Mouse (Mus musculus) forebrain, embryonic 10.5 days (tissue): ENCODE results near the gene Polh. TPM values are rescaled to one million over a fixed set of nuclear protein-coding genes. Genes with fewer than 3 reads are reported as not detected.
A peak's percentile ranks its signal among the peaks of the same experiment; 100 is the strongest.

Experiments used
- microRNA counts: library from miRNA; unstranded; fragments of <30 nt; microRNA quantifications from one replicate; lab custom pipeline; 2017
- microRNA-seq: library from miRNA; unstranded; fragments of <30 nt; microRNA quantifications from one replicate; pipeline ENCODE4, GENCODE M21; 2017
- polyA plus RNA-seq: library from polyadenylated mRNA; unstranded; fragments of >200 nt; fragmentation: Nextera tagmentation; extraction: Ambion mirVana; gene quantifications from 2 replicates; pipeline ENCODE4 v1.2.1, GENCODE M21; 2016

Gene Polh
- polyA plus RNA-seq, 1 experiment from 2014 or later = 14.5 TPM

MicroRNA genes within 50 kb of the gene (microRNA counts, 519-probe panel; counts per million panel counts)
- microRNA mmu-miR-693-3p (lab: Ali Mortazavi, UCI) (341 counts per million, percentile 65 among the panel's probes with 10 or more counts), microRNA mmu-miR-693-5p (lab: Ali Mortazavi, UCI) (341 counts per million, percentile 65 among the panel's probes with 10 or more counts)

Small RNAs within 50 kb of the gene (microRNA-seq; reads per million reads assigned to microRNA genes)
- gene Mir693 = 1.8 reads per million

Other genes with a start within 250 kb of the Polh start
- gene Vegfa, start 170.3 kb downstream of the Polh start, polyA plus RNA-seq = 2.4 and 2.5 TPM in 2 replicates
- gene Mrps18a, start 91.7 kb downstream of the Polh start, polyA plus RNA-seq = 152 and 154 TPM in 2 replicates
- 8.9 and 11.3 TPM in 2 replicates for gene Rsph9, start 58.4 kb downstream of the Polh start, polyA plus RNA-seq
- 36.3 and 36.8 TPM in 2 replicates for gene Mad2l1bp, start 49.1 kb downstream of the Polh start, polyA plus RNA-seq
- gene Gtpbp2, start 41.6 kb downstream of the Polh start, polyA plus RNA-seq = 29.8 and 30.0 TPM in 2 replicates
- gene Xpo5, start 137 bp upstream of the Polh start, polyA plus RNA-seq = 79.7 and 80.4 TPM in 2 replicates
- gene Polr1c, start 45.4 kb upstream of the Polh start, polyA plus RNA-seq = 140 and 143 TPM in 2 replicates
- 68.3 and 72.5 TPM in 2 replicates for gene Yipf3, start 45.4 kb upstream of the Polh start, polyA plus RNA-seq
- gene Lrrc73, start 50.9 kb upstream of the Polh start, polyA plus RNA-seq = 0.81 and 1.0 TPM in 2 replicates
- 60.0 and 62.6 TPM in 2 replicates for gene Tjap1, start 80.4 kb upstream of the Polh start, polyA plus RNA-seq
- 1.2 TPM in 2 replicates for gene Dlk2, start 94.8 kb upstream of the Polh start, polyA plus RNA-seq
- 5.8 and 6.1 TPM in 2 replicates for gene Abcc10, start 125.7 kb upstream of the Polh start, polyA plus RNA-seq
- 6.8 and 7.1 TPM in 2 replicates for gene Zfp318, start 181.1 kb upstream of the Polh start, polyA plus RNA-seq
- 0.76 TPM in 1 of 2 replicates, not detected in the other for gene Crip3, start 226.3 kb upstream of the Polh start, polyA plus RNA-seq
- not detected in 2 replicates for gene Slc22a7, start 235.8 kb upstream of the Polh start, polyA plus RNA-seq